Mouse (Mus musculus) heart, embryonic 14.5 days (tissue): ENCODE measurements at regions not wholly inside any gene's neighbourhood (a gene's known extent, or its start where the extent isn't known, plus 50 kb on each side); places are given as distances from the start of the nearest gene placed in this dataset.

Source experiments
- ATAC-seq: fragments of 200-750 bp; cut with Nextera tagmentation; 2 replicates; pipeline ENCODE4 v1.8.0; 2017; ENCODE audit warnings: low read depth, moderate TSS enrichment; ENCODE audit not compliant: insufficient number of reproducible peaks, insufficient read depth, low FRiP score
- H3K27ac ChIP-seq, 2 experiments: fragments of 200-500 bp in 1 of 2; fragments of 300-500 bp in 1 of 2; sonication (generic) in 1 of 2; replicated peaks in 1 of 2; 2 replicates each; pipeline ENCODE4 v1.5.1; 2012 to 2014; ENCODE audit warnings: low read depth in 2 of 2, low read length in 2 of 2, control low read depth in 1 of 2, mild to moderate bottlenecking in 1 of 2, mixed read lengths in 1 of 2; ENCODE audit not compliant: control insufficient read depth in 1 of 2, insufficient read depth in 1 of 2
- H3K27me3 ChIP-seq: fragments of 300-500 bp; sonication (generic); 2 replicates; pipeline ENCODE4 v1.6.1; 2014; ENCODE audit warnings: mild to moderate bottlenecking, low read length, control low read depth; ENCODE audit not compliant: control insufficient read depth, insufficient read depth
- H3K36me3 ChIP-seq: fragments of 300-500 bp; sonication (generic); 2 replicates; pipeline ENCODE4 v1.6.1; 2014; ENCODE audit warnings: mild to moderate bottlenecking, control low read depth, low read length, mixed read lengths; ENCODE audit not compliant: control insufficient read depth, insufficient read depth
- H3K4me1 ChIP-seq, 2 experiments: fragments of 200-500 bp in 1 of 2; fragments of 300-500 bp in 1 of 2; sonication (generic) in 1 of 2; 2 replicates each; pipeline ENCODE4 v1.6.1; 2012 to 2014; ENCODE audit warnings: low read length in 2 of 2, control low read depth in 1 of 2, mixed read lengths in 1 of 2; ENCODE audit not compliant: control insufficient read depth in 2 of 2, insufficient read depth in 2 of 2
- H3K4me2 ChIP-seq: fragments of 300-500 bp; sonication (generic); 2 replicates; pipeline ENCODE4 v1.6.1; 2014; ENCODE audit warnings: mild to moderate bottlenecking, low read length
- H3K4me3 ChIP-seq, 2 experiments: fragments of 200-500 bp in 1 of 2; fragments of 300-500 bp in 1 of 2; sonication (generic) in 1 of 2; 2 replicates each; pipeline ENCODE4 v1.5.1; 2012 to 2014; ENCODE audit warnings: low read length in 2 of 2, mild to moderate bottlenecking in 2 of 2, control low read depth in 1 of 2, low read depth in 1 of 2, moderate library complexity in 1 of 2; ENCODE audit not compliant: control insufficient read depth in 1 of 2, insufficient read depth in 1 of 2
- H3K9ac ChIP-seq: fragments of 300-500 bp; sonication (generic); 2 replicates; pipeline ENCODE4 v1.6.1; 2014; ENCODE audit warnings: mild to moderate bottlenecking, low read length
- H3K9me3 ChIP-seq: fragments of 300-500 bp; sonication (generic); 2 replicates; pipeline ENCODE4 v1.6.1; 2016; ENCODE audit warnings: low read length, control low read depth; ENCODE audit not compliant: control insufficient read depth
- WGBS: fragments of 180-500 bp; shearing (Covaris S2); extraction: QIAGEN DNeasy Blood & Tissue Kit; methylation state at CpG from one replicate; pipeline ENCODE4 v1.1.7; 2014; 5-methylcytosine and 5-hydroxymethylcytosine counted together

DNA sequence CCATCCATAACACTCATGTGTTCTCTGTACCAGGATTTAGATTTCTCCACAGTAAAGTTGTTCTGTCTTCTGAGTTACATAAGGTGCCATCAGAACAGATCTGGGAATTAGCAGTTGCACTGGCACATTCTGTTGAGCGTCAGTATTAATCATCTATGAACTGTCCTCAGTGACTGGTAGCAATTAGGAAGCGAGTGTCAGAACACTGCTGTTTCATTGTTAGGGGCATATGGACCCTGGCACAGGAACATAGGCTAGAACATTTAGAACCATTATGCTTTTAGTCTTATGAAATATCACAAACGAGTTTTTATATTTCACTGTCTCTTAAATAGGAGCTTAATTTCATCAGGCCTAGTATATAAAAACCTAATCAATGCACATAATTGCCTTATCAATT lies 367.7 kb upstream of the Manea start:
- H3K27me3 ChIP-seq, result no peaks in the 10 kb centered on the region
- no peak overlapping the region for H3K4me3 ChIP-seq
- WGBS, result 66% methylated on average over 3 of the region's 3 CpGs
- no peak overlapping the region for H3K4me2 ChIP-seq
- no peaks in the 10 kb centered on the region for H3K9me3 ChIP-seq
- H3K27ac ChIP-seq, result no peak overlapping the region
- no peaks in the 10 kb centered on the region for H3K36me3 ChIP-seq
- ATAC-seq, result no peak
- H3K4me1 ChIP-seq, result no peaks in the 10 kb centered on the region
- H3K9ac ChIP-seq, result no peak overlapping the region

DNA sequence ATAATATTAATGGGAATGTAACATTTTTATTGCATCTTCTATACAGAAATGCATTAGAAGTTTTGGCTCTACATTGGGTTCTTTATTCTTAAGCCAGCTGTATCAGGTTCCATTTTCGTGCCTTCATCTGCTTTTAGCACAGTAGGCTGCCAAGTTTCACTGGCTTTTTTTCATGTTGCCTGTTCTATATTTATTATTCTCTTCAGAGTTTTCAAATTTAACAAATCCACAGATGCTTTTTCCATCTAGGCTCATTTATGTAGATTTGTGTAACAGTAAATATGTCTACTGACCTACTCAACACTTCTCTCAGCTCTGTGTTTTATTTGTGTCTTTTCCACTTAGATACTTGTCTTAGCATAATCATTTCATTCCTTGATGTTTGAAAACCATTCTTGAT lies 363.3 kb upstream of the Manea start:
- no peaks in the 10 kb centered on the region for H3K27me3 ChIP-seq
- no peak for ATAC-seq
- H3K27ac ChIP-seq, result no peak overlapping the region
- no peak overlapping the region for H3K4me3 ChIP-seq
- no peaks in the 10 kb centered on the region for H3K4me1 ChIP-seq
- H3K4me2 ChIP-seq, result no peak overlapping the region
- H3K9ac ChIP-seq, result no peak overlapping the region
- 82% methylated on average over 1 of the region's 1 CpGs for WGBS
- no peaks in the 10 kb centered on the region for H3K9me3 ChIP-seq
- H3K36me3 ChIP-seq, result no peaks in the 10 kb centered on the region

- no peak overlapping the region for H3K9ac ChIP-seq
- ATAC-seq, result no peak
- no peak overlapping the region for H3K27ac ChIP-seq
- no peaks in the 10 kb centered on the region for H3K4me1 ChIP-seq
- WGBS, result 50% methylated on average over 3 of the region's 3 CpGs
- H3K9me3 ChIP-seq, result no peaks in the 10 kb centered on the region
- H3K4me2 ChIP-seq, result no peak overlapping the region
- no peak overlapping the region for H3K4me3 ChIP-seq
- no peaks in the 10 kb centered on the region for H3K36me3 ChIP-seq
- no peaks in the 10 kb centered on the region for H3K27me3 ChIP-seq
These were observed 349.3 kb upstream of the Manea start for GRCm38 (mm10) chr4:26695964-26696363.
